Mouse (Mus musculus): Measurements from ENCODE around the gene Podn. TPM values are rescaled to one million over a fixed set of nuclear protein-coding genes. Genes with fewer than 3 reads are reported as not detected.
"Not testable (repeated sequence)": the region's sequence is repeated elsewhere in the genome, so short reads cannot be mapped to it uniquely, and the experiment has no call there.

The Podn gene
- 26.7 and 150 TPM in 2 replicates for polyA plus RNA-seq (2012; rRNA removed)

- TF ChIP-seq POLR2A (IDR thresholded peaks at IDR 0.05; ENCODE audit: low read depth, low read length) (no peak), CTCF (IDR thresholded peaks at IDR 0.05; ENCODE audit: extremely low read depth, insufficient read length, insufficient replicate concordance, low read depth, low read length) (no peak)
- H3K27me3 ChIP-seq (ENCODE audit: control insufficient read depth, insufficient read depth, low read length) = no peaks in the 10 kb centered on the region
- H3K4me1 ChIP-seq (ENCODE audit: control insufficient read depth, insufficient read depth, insufficient read length, low read length) = no peaks in the 10 kb centered on the region
- H3K36me3 ChIP-seq (ENCODE audit: control insufficient read depth, insufficient read depth, low read length) = peaks cover 18% of the 10 kb centered on the region
- no peak within 1 kb of the TSS for H3K27ac ChIP-seq (ENCODE audit: insufficient read depth, low read depth, low read length)
- WGBS = 86% methylated on average over 4 of the region's 4 CpGs
- no peak within 1 kb of the TSS for H3K4me3 ChIP-seq (ENCODE audit: low read depth, low read length)
These were observed at the start of gene Podn for GRCm38 (mm10) chr4:108096345-108096744. Gene Podn, minus strand, starts transcription at chr4:108096445.

GRCm38 (mm10) chr4:108145554-108145953 lies 49.3 kb upstream of the Podn start:
- H3K27me3 ChIP-seq (ENCODE audit: control insufficient read depth, insufficient read depth, low read length); H3K4me1 ChIP-seq (ENCODE audit: control insufficient read depth, insufficient read depth, insufficient read length, low read length); H3K36me3 ChIP-seq (ENCODE audit: control insufficient read depth, insufficient read depth, low read length); H3K4me3 ChIP-seq (ENCODE audit: low read depth, low read length); H3K27ac ChIP-seq (ENCODE audit: insufficient read depth, low read depth, low read length): not testable (repeated sequence)
- WGBS = 41% methylated on average over 3 of the region's 3 CpGs

GRCm38 (mm10) chr4:108144880-108145279 lies 48.6 kb upstream of the Podn start, which contains the start of gene Scp2:
Gene Scp2, minus strand, starts transcription at chr4:108144998.
- H3K27ac ChIP-seq (ENCODE audit: insufficient read depth, low read depth, low read length) = no peak within 1 kb of the TSS
- WGBS = 86% methylated on average over 1 of the region's 1 CpGs
- H3K36me3 ChIP-seq (ENCODE audit: control insufficient read depth, insufficient read depth, low read length) = no peaks in the 10 kb centered on the region
- H3K4me3 ChIP-seq (ENCODE audit: low read depth, low read length) = no peak within 1 kb of the TSS
- 0 out of 2 replicates have a peak, but pooled peaks cover 1% of the 10 kb centered on the region for H3K4me1 ChIP-seq (ENCODE audit: control insufficient read depth, insufficient read depth, insufficient read length, low read length)
- no peaks in the 10 kb centered on the region for H3K27me3 ChIP-seq (ENCODE audit: control insufficient read depth, insufficient read depth, low read length)
- no peak for TF ChIP-seq CTCF (IDR thresholded peaks at IDR 0.05; ENCODE audit: extremely low read depth, insufficient read length, insufficient replicate concordance, low read depth, low read length)

GRCm38 (mm10) chr4:108143778-108144177 lies 47.5 kb upstream of the Podn start:
- H3K27ac ChIP-seq (ENCODE audit: insufficient read depth, low read depth, low read length) = no peak overlapping the region
- H3K27me3 ChIP-seq (ENCODE audit: control insufficient read depth, insufficient read depth, low read length) = no peaks in the 10 kb centered on the region
- H3K4me3 ChIP-seq (ENCODE audit: low read depth, low read length) = no peak overlapping the region
- H3K4me1 ChIP-seq (ENCODE audit: control insufficient read depth, insufficient read depth, insufficient read length, low read length) = 0 out of 2 replicates have a peak, but pooled peaks cover 1% of the 10 kb centered on the region
- TF ChIP-seq CTCF (IDR thresholded peaks at IDR 0.05; ENCODE audit: extremely low read depth, insufficient read length, insufficient replicate concordance, low read depth, low read length) = no peak
- no peak for TF ChIP-seq POLR2A (IDR thresholded peaks at IDR 0.05; ENCODE audit: low read depth, low read length)
- no peaks in the 10 kb centered on the region for H3K36me3 ChIP-seq (ENCODE audit: control insufficient read depth, insufficient read depth, low read length)

- not testable (repeated sequence) for H3K27me3 ChIP-seq (ENCODE audit: control insufficient read depth, insufficient read depth, low read length); H3K4me3 ChIP-seq (ENCODE audit: low read depth, low read length); H3K27ac ChIP-seq (ENCODE audit: insufficient read depth, low read depth, low read length); H3K4me1 ChIP-seq (ENCODE audit: control insufficient read depth, insufficient read depth, insufficient read length, low read length); H3K36me3 ChIP-seq (ENCODE audit: control insufficient read depth, insufficient read depth, low read length)
- WGBS = 74% methylated on average over 2 of the region's 2 CpGs
These were observed 46.9 kb upstream of the Podn start for GRCm38 (mm10) chr4:108143178-108143577.

- no peak for TF ChIP-seq CTCF (IDR thresholded peaks at IDR 0.05; ENCODE audit: extremely low read depth, insufficient read length, insufficient replicate concordance, low read depth, low read length)
- no peak for TF ChIP-seq POLR2A (IDR thresholded peaks at IDR 0.05; ENCODE audit: low read depth, low read length)
- no peak overlapping the region for H3K27ac ChIP-seq (ENCODE audit: insufficient read depth, low read depth, low read length)
- no peaks in the 10 kb centered on the region for H3K4me1 ChIP-seq (ENCODE audit: control insufficient read depth, insufficient read depth, insufficient read length, low read length)
- H3K27me3 ChIP-seq (ENCODE audit: control insufficient read depth, insufficient read depth, low read length) = no peaks in the 10 kb centered on the region
- no peaks in the 10 kb centered on the region for H3K36me3 ChIP-seq (ENCODE audit: control insufficient read depth, insufficient read depth, low read length)
- H3K4me3 ChIP-seq (ENCODE audit: low read depth, low read length) = no peak overlapping the region
- WGBS = 80% methylated on average over 5 of the region's 5 CpGs
These were observed 40.7 kb upstream of the Podn start for GRCm38 (mm10) chr4:108136938-108137337.

- Histone ChIP-seq H3K27ac (ENCODE audit: insufficient read depth, low read depth, low read length) (no peak overlapping the region), H3K4me3 (ENCODE audit: low read depth, low read length) (no peak overlapping the region), H3K36me3 (ENCODE audit: control insufficient read depth, insufficient read depth, low read length) (no peaks in the 10 kb centered on the region), H3K27me3 (ENCODE audit: control insufficient read depth, insufficient read depth, low read length) (no peaks in the 10 kb centered on the region), H3K4me1 (ENCODE audit: control insufficient read depth, insufficient read depth, insufficient read length, low read length) (no peaks in the 10 kb centered on the region)
- TF ChIP-seq CTCF (IDR thresholded peaks at IDR 0.05; ENCODE audit: extremely low read depth, insufficient read length, insufficient replicate concordance, low read depth, low read length) (no peak), POLR2A (IDR thresholded peaks at IDR 0.05; ENCODE audit: low read depth, low read length) (no peak)
- WGBS = 91% methylated on average over 3 of the region's 3 CpGs
These were observed 34.2 kb upstream of the Podn start for GRCm38 (mm10) chr4:108130452-108130851.

GRCm38 (mm10) chr4:108128339-108128738 lies 32.1 kb upstream of the Podn start:
- H3K36me3 ChIP-seq (ENCODE audit: control insufficient read depth, insufficient read depth, low read length) = no peaks in the 10 kb centered on the region
- TF ChIP-seq CTCF (IDR thresholded peaks at IDR 0.05; ENCODE audit: extremely low read depth, insufficient read length, insufficient replicate concordance, low read depth, low read length) (no peak), POLR2A (IDR thresholded peaks at IDR 0.05; ENCODE audit: low read depth, low read length) (no peak)
- H3K27ac ChIP-seq (ENCODE audit: insufficient read depth, low read depth, low read length) = no peak overlapping the region
- no peaks in the 10 kb centered on the region for H3K4me1 ChIP-seq (ENCODE audit: control insufficient read depth, insufficient read depth, insufficient read length, low read length)
- no peaks in the 10 kb centered on the region for H3K27me3 ChIP-seq (ENCODE audit: control insufficient read depth, insufficient read depth, low read length)
- no peak overlapping the region for H3K4me3 ChIP-seq (ENCODE audit: low read depth, low read length)
- 93% methylated on average over 2 of the region's 2 CpGs for WGBS
